Mouse (Mus musculus) neural tube, embryonic 11.5 days (tissue): ENCODE measurements around the gene Tmem63c. TPM values are rescaled to one million over a fixed set of nuclear protein-coding genes. Genes with fewer than 3 reads are reported as not detected.

Source experiments
- ATAC-seq: fragments of 200-750 bp; cut with Nextera tagmentation; 2 replicates; pipeline ENCODE4 v1.8.0; 2017; ENCODE audit warnings: moderate number of reproducible peaks, mild to moderate bottlenecking, moderate TSS enrichment, moderate library complexity; ENCODE audit not compliant: insufficient read depth, low FRiP score, low TSS enrichment
- DNase-seq: peaks from one replicate; pipeline ENCODE4 v3.0.0-alpha.2; 2015; ENCODE audit warnings: low spot score
- H3K27ac ChIP-seq: fragments of 300-500 bp; sonication (generic); 2 replicates; pipeline ENCODE4 v1.5.1; 2014; ENCODE audit warnings: low read depth, mild to moderate bottlenecking, low read length
- H3K27me3 ChIP-seq: fragments of 300-500 bp; sonication (generic); 2 replicates; pipeline ENCODE4 v1.6.1; 2014; ENCODE audit warnings: mild to moderate bottlenecking, low read length, mixed read lengths; ENCODE audit not compliant: control insufficient read depth, insufficient read depth
- H3K36me3 ChIP-seq: fragments of 300-500 bp; sonication (generic); 2 replicates; pipeline ENCODE4 v1.6.1; 2014; ENCODE audit warnings: mild to moderate bottlenecking, low read length, moderate library complexity, mixed read lengths; ENCODE audit not compliant: control insufficient read depth, insufficient read depth
- H3K4me1 ChIP-seq: fragments of 300-500 bp; sonication (generic); 2 replicates; pipeline ENCODE4 v1.6.1; 2014; ENCODE audit warnings: low read length, mixed read lengths; ENCODE audit not compliant: control insufficient read depth, insufficient read depth
- H3K4me2 ChIP-seq: fragments of 300-500 bp; sonication (generic); 2 replicates; pipeline ENCODE4 v1.6.1; 2014; ENCODE audit warnings: low read depth, mild to moderate bottlenecking, moderate library complexity
- H3K4me3 ChIP-seq: fragments of 300-500 bp; sonication (generic); 2 replicates; pipeline ENCODE4 v1.5.1; 2014; ENCODE audit warnings: low read depth, low read length
- H3K9ac ChIP-seq: fragments of 300-500 bp; sonication (generic); 2 replicates; pipeline ENCODE4 v1.6.1; 2014; ENCODE audit warnings: mild to moderate bottlenecking, low read length
- H3K9me3 ChIP-seq: fragments of 300-500 bp; sonication (generic); 2 replicates; pipeline ENCODE4 v1.6.1; 2016; ENCODE audit warnings: low read length; ENCODE audit not compliant: control insufficient read depth
- WGBS: fragments of 180-500 bp; shearing (Covaris S2); extraction: QIAGEN DNeasy Blood & Tissue Kit; methylation state at CpG from one replicate; pipeline ENCODE4 v1.1.7; 2014; 5-methylcytosine and 5-hydroxymethylcytosine counted together
- polyA plus RNA-seq: library from polyadenylated mRNA; unstranded; fragments of >200 nt; fragmentation: Nextera tagmentation; extraction: Ambion mirVana; gene quantifications from 2 replicates; pipeline ENCODE4 v1.2.1, GENCODE M21; 2014

Tmem63c gene
- polyA plus RNA-seq, 1 experiment from 2014 or later: 0.74 TPM

GRCm38 (mm10) chr12:87104796-87105195 lies 83.7 kb downstream of the Tmem63c start:
- Histone ChIP-seq H3K36me3 (no peaks in the 10 kb centered on the region), H3K27ac (no peak overlapping the region), H3K9ac (no peak overlapping the region), H3K9me3 (no peaks in the 10 kb centered on the region), H3K4me3 (no peak overlapping the region), H3K4me1 (no peaks in the 10 kb centered on the region), H3K27me3 (peaks cover 14% of the 10 kb centered on the region), H3K4me2 (no peak overlapping the region)
- DNase-seq (no peak), ATAC-seq (no peak)
- 92% methylated on average over 4 of the region's 4 CpGs for WGBS

DNA sequence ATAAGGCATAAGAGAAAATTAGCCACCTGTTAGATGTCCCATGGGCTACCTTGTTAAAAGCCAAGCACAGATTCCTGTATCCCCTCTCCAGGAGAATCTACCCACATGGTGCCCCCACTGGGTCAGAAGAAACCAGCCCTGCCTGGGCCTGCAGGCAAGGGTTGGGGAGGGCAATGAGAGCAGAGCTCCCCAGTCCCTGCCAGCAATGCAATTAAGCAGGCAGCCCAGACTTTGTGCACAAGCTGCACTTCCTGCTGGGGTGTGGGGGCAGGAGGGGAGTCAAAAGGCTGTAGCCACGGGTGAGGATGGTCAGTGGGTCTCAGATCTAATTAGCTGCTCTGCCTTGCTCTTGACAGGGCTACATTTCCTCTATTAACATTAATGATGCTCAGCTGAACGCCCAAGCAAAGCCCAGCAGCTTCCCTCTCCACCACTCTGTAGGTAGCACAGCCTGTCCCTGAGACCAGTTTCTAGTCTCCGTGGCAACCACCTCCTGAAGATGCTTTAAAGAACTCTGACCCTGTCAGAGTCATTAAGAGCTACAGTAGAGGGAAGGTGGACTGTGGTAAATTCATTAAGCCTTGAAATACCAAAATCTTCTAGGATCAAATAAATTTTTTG lies 86.3 kb downstream of the Tmem63c start:
- Histone ChIP-seq H3K4me2 (no peak overlapping the region), H3K9ac (no peak overlapping the region), H3K9me3 (no peaks in the 10 kb centered on the region), H3K36me3 (no peaks in the 10 kb centered on the region; the same call in 1 of the 2 replicates), H3K27me3 (peaks cover 4% of the 10 kb centered on the region; the same call in 1 of the 2 replicates), H3K4me3 (no peak overlapping the region), H3K4me1 (no peaks in the 10 kb centered on the region), H3K27ac (no peak overlapping the region)
- no peak for DNase-seq
- 42% methylated on average over 3 of the region's 3 CpGs for WGBS
- ATAC-seq: no peak

DNA sequence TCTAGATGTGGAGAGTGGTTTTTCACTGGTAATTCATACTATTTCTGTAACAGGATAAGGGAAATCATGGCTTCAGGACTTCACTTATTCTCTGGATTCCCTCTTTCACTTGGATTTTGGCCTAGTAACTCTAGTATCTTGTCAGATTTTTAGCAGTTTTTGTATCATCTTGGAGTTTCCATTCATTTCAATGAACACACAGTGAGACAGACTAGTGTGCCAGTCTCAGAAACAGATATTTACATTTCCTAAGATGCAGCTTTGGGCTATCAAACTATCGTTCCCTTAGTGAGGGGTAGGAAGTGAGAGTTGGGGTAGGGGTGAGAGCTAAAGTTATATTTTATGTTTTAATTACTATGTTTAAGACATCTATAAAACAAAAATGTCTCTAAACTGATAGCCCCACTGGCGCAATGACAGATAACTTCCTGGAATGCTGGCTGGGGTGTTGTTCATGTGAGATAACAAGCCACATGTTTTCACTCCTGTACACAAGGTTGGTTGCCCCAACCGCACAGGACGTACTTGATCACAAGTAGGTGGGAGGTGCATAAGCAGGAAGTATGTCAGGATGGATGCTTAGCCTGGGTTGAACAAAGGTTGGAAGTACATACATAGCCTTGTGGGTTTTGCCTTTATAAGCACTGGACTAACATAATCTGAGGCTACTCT lies 100.9 kb downstream of the Tmem63c start:
- 92% methylated on average over 4 of the region's 4 CpGs for WGBS

DNA sequence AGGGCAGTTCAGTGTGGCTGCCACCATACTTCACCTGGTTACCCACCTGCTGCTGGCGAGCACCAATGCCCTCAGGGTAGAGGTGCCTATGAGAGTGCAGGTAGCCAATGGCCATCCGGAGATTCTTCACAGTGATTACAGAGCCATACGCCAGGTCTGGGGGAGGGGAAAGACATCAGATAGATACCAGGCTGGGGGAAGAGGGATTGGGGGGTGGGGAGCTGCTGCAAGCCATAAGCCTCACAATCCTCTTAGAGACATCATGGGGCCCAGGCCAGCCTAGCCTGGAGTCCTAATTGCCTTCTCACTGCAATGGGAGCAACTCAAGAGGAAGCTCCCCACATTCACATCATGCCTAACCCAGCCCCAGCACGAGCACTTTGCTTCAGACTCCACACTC lies 106.1 kb downstream of the Tmem63c start:
- DNase-seq: no peak
- H3K27me3 ChIP-seq: no peaks in the 10 kb centered on the region
- H3K4me3 ChIP-seq: no peak overlapping the region
- H3K9ac ChIP-seq: no peak overlapping the region
- H3K4me1 ChIP-seq: no peaks in the 10 kb centered on the region
- 86% methylated on average over 4 of the region's 4 CpGs for WGBS
- peaks cover 3% of the 10 kb centered on the region; the same call in 1 of the 2 replicates for H3K36me3 ChIP-seq
- no peak for ATAC-seq
- no peak overlapping the region for H3K4me2 ChIP-seq
- H3K27ac ChIP-seq: no peak overlapping the region
- H3K9me3 ChIP-seq: no peaks in the 10 kb centered on the region

More for the DNA sequence above, 100.9 kb downstream of the Tmem63c start:
- no peak overlapping the region for H3K9ac ChIP-seq
- H3K9me3 ChIP-seq: no peaks in the 10 kb centered on the region
- no peaks in the 10 kb centered on the region for H3K4me1 ChIP-seq
- DNase-seq (no peak), ATAC-seq (no peak)
- H3K36me3 ChIP-seq: peaks cover 3% of the 10 kb centered on the region; the same call in 1 of the 2 replicates
- no peak overlapping the region for H3K27ac ChIP-seq
- H3K27me3 ChIP-seq: no peaks in the 10 kb centered on the region
- no peak overlapping the region for H3K4me2 ChIP-seq
- no peak overlapping the region for H3K4me3 ChIP-seq

- no peaks in the 10 kb centered on the region for H3K36me3 ChIP-seq
- H3K4me2 ChIP-seq: no peak overlapping the region
- no peaks in the 10 kb centered on the region for H3K4me1 ChIP-seq
- no peak overlapping the region for H3K4me3 ChIP-seq
- DNase-seq: no peak
- H3K27ac ChIP-seq: no peak overlapping the region
- 91% methylated on average over 4 of the region's 4 CpGs for WGBS
- H3K9me3 ChIP-seq: no peaks in the 10 kb centered on the region
- no peak overlapping the region for H3K9ac ChIP-seq
- H3K27me3 ChIP-seq: no peaks in the 10 kb centered on the region
- no peak for ATAC-seq
Observed at GRCm38 (mm10) chr12:87130224-87130623, 109.1 kb downstream of the Tmem63c start.

GRCm38 (mm10) chr12:87131181-87131580 lies 110.0 kb downstream of the Tmem63c start:
- Histone ChIP-seq H3K9me3 (no peaks in the 10 kb centered on the region), H3K27me3 (no peaks in the 10 kb centered on the region), H3K4me2 (no peak overlapping the region), H3K4me3 (no peak overlapping the region), H3K4me1 (no peaks in the 10 kb centered on the region), H3K9ac (no peak overlapping the region), H3K36me3 (no peaks in the 10 kb centered on the region), H3K27ac (no peak overlapping the region)
- ATAC-seq (no peak), DNase-seq (no peak)
- 83% methylated on average over 2 of the region's 2 CpGs for WGBS

- ATAC-seq: no peak
Observed at GRCm38 (mm10) chr12:87131619-87132018, 110.5 kb downstream of the Tmem63c start.

DNA sequence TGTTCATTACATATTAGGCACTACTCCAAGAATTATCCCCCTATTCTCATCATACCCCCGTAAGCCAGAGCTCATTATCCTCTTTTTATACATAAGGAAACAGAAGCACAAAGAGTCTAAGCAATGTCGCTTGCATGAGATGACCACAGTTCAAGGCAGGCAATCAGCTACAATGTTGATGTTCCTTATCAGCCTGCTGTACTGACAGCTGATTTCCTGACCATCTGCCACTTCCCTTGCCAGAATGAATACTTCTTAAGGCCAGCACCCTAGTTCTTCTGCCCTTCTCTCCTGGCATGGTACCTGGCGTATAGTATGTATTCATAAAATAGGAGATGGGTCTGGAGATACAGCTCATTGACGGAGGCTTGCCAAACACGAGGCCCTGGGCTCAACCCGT lies 111.1 kb downstream of the Tmem63c start:
- Histone ChIP-seq H3K36me3 (no peaks in the 10 kb centered on the region), H3K4me2 (no peak overlapping the region), H3K27ac (no peak overlapping the region), H3K27me3 (no peaks in the 10 kb centered on the region), H3K4me1 (no peaks in the 10 kb centered on the region), H3K9ac (no peak overlapping the region), H3K9me3 (no peaks in the 10 kb centered on the region), H3K4me3 (no peak overlapping the region)
- ATAC-seq (no peak), DNase-seq (no peak)
- WGBS: 95% methylated on average over 6 of the region's 6 CpGs

More at GRCm38 (mm10) chr12:87131619-87132018, 110.5 kb downstream of the Tmem63c start:
- Histone ChIP-seq H3K9ac (no peak overlapping the region), H3K4me1 (no peaks in the 10 kb centered on the region), H3K4me2 (no peak overlapping the region), H3K36me3 (no peaks in the 10 kb centered on the region), H3K27me3 (no peaks in the 10 kb centered on the region), H3K27ac (no peak overlapping the region), H3K9me3 (no peaks in the 10 kb centered on the region), H3K4me3 (no peak overlapping the region)
- no peak for DNase-seq
- WGBS: 72% methylated on average over 3 of the region's 3 CpGs

DNA sequence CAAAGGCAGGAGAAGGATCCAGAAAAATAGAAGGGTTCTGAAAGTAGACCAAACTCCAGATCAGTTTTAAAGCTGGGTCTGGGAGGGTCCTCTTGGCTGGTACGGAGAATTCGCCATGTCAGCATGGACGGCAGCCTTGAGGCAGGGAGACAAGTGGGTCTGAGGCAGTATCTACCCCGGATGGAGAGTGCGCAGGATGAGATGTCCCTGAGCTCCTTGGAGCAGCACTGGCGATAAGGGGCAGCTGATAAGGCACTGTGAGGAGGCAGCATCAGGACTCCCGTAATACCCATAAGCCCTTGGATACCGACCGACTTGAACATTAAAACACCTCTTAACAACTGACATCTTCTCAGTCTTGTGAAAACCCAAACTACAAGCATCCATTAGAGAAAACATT lies 111.6 kb downstream of the Tmem63c start:
- no peak overlapping the region for H3K4me3 ChIP-seq
- H3K36me3 ChIP-seq: no peaks in the 10 kb centered on the region
- 94% methylated on average over 9 of the region's 9 CpGs for WGBS
- no peak overlapping the region for H3K9ac ChIP-seq
- H3K4me2 ChIP-seq: no peak overlapping the region
- H3K4me1 ChIP-seq: no peaks in the 10 kb centered on the region
- no peaks in the 10 kb centered on the region for H3K9me3 ChIP-seq
- no peak for DNase-seq
- no peak overlapping the region for H3K27ac ChIP-seq
- no peak for ATAC-seq
- no peaks in the 10 kb centered on the region for H3K27me3 ChIP-seq
